Mouse (Mus musculus) lung, postnatal 10 days (tissue): Measurements from ENCODE around the gene Tmem205.

Source experiments
- DNase-seq: peaks from one replicate; pipeline ENCODE4 v3.0.0; 2021

Gene Tmem205

DNA sequence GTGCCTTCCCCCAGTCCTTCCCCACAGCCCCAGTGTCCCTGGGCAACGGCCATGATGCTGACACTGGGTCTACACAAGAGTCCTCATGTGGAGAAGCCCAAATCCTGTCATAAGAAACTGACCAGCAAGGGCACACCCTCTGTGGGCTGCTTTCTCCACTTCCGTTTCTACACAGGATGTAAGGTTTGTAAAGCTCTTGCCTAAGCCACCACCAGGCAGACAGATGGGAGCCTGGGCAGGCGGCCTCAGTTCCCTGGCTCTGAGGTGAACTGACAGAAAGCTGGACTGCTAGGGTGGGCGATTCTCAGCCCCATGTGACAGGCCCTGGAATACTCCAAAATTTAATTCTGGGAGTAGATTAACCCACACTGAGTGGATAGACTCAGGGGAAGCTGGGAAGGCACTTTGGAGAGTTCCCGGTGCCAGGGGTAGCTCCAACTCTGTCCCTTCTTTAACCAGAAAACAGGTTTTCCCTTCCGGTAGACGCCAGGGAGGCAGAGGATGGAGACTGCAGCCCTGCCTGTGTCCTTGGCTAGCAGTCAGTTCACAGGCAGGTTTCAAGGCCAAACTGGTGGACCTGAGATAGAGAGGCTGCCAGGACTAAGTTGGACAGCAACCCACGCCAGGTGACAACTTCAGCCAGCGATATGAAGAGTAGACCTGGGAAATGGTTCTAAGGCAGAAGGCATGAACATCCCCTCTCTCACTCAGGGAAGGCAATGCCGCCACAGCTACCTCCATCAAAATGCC lies 17.7 kb downstream of the Tmem205 start:
- DNase-seq: no peak

DNA sequence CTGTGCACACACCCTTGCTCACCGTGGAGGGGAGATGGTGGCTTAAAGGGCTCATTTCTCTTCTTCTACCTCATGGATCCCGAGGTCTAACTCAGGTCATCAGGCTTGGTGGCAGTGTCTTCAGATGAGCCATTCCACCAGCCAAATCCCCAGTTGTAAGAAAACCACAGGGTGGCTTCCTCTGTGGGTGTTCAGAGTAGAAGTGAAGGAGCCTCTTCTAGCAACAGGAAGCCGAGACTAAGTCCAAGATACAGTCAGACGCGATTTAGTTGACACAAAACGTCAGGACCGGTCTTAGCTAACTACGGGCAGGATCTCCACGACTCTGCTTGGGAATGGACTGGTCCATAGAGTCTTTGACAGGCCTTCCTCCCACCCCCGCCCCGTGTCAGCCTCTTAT lies 19.1 kb downstream of the Tmem205 start:
- no peak for DNase-seq

DNA sequence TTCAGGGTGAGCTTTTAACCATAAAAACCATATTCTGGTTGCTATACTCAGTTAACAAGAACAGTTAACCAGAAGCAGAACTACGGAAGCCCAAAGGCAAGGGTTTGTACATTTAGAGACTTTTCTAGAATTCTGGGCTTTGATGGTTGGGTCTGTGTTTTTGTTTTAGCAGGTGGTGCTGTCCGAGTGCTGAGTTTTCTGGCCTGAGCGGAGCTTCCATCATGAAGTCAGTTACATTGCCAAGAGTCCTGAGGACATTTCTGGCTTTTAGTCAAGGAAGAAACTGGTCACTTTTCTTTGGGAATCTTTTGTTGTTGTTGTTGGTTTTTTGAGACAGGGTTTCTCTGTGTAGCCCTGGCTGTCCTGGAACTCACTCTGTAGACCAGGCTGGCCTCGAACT lies 23.3 kb downstream of the Tmem205 start:
- DNase-seq: no peak

DNA sequence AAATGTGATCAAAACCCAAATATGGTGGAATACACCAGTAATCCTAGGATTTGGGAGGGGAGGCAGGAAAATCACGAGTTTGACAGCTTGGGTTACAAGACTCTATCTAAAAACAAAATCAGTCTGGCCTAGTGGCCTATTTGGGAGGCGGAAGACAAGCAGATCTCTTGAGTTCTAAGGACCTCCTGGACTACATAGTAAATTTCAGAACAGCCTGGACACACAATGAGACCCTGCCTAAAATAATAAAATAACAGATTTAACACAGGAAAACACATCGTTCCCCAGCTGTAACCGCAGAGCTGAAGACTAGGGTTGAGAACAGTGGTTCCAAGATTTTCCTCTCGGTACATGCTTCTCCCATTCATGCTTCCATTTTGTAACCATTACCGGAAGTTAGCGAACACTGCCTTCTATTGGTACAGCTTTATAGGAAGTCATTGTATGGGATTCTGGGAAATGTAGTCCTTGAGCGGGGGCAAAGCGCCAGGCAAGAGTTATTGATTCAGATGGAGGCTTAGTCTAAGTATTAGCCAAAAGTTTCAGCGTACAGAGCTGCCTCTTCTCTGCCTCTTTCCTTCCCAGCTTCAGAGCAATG lies 26.0 kb downstream of the Tmem205 start:
- DNase-seq: peak; percentile 82

DNA sequence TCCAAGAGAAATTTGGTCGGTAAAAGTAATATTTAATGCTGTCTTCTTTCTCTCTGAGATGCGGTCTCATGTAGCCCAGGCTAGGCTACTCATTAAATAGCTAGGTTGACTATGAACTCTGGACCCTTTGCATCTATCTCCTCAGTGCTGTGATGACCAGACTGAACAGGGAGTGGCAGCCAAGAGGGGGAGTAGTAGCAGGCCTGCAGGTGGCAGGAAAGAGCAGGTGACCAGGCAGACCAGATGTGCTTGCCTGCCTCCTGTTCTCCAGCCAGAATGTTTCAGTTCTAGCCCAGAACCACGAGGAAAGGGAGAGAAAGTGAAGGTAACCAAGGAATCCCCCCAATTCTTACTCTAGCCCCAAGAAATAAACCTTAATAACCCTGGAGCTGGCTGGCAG lies 38.1 kb downstream of the Tmem205 start:
- no peak for DNase-seq

DNA sequence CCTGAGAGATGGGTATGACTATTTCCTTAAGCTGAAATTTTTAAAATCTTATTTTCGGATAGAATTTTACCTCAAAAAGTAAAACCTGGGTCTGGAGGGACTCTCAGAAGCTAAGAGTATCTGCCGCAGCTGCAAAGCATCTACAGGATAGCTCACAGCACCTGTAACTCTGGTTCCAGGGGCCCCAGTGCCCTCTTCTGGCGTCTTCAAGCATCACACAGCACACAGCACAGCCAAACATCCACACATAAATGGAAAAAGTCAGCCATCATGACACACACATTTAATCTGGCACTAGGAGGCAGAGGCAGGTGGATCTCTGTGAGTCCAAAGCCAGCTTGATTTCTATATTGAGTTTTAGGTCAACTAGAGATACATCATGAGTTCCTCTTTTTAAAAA lies 50.8 kb downstream of the Tmem205 start:
- no peak for DNase-seq

DNA sequence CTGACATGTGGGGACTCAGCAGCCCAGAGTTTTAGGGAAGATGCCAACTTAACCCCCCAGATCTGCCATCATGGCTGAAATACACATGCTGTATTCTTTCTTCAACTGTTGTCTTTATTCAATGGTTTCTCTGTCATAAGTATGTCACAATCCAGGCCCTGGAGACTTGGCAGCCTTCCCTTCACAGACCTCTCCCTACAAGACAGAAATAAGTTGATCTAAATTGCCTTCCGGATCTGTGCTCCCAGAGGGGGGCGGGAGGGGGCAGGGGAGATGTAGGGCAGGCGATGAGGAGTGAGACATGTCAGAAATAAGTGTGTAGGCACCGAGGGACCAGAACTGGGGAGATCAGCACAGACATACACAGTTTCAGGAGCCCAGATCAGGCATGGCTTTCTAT lies 55.2 kb downstream of the Tmem205 start:
- no peak for DNase-seq
